Mouse (Mus musculus) bone marrow macrophage, adult 2 months (primary cell): ENCODE results near the gene Zmynd10.

Experiments
- CTCF ChIP-seq: IDR thresholded peaks from 2 replicates; pipeline ENCODE4 v1.5.1; 2012; ENCODE audit warnings: low read depth, mild to moderate bottlenecking, low read length, moderate library complexity
- POLR2A ChIP-seq: IDR thresholded peaks from 2 replicates; pipeline ENCODE4 v1.6.1; 2012; ENCODE audit warnings: mild to moderate bottlenecking, low read depth, low read length, borderline replicate concordance

- TF ChIP-seq POLR2A (no peak), CTCF (no peak)
Observed at GRCm38 (mm10) chr9:107570845-107571244, 23.7 kb downstream of the Zmynd10 start.
